Mouse (Mus musculus): ENCODE data around the gene Armcx1.
A peak's percentile ranks its signal among the peaks of the same experiment; 100 is the strongest.
"Not testable (repeated sequence)": the region's sequence is repeated elsewhere in the genome, so short reads cannot be mapped to it uniquely, and the experiment has no call there.

Gene Armcx1

GRCm38 (mm10) chrX:134717752-134718308 lies at the start of gene Armcx1:
Gene Armcx1, plus strand, starts transcription at chrX:134717963.
- DNase-seq (ENCODE audit: low read depth, low spot score), result no peak

GRCm38 (mm10) chrX:134675022-134675421 lies 42.7 kb upstream of the Armcx1 start:
- no peak for DNase-seq (ENCODE audit: low read depth, low spot score)

- DNase-seq (ENCODE audit: low read depth, low spot score), result no peak
Observed at GRCm38 (mm10) chrX:134675959-134676358, 41.8 kb upstream of the Armcx1 start.

- DNase-seq (ENCODE audit: low read depth, low spot score), result no peak
Observed at GRCm38 (mm10) chrX:134684936-134685335, 32.8 kb upstream of the Armcx1 start.

- DNase-seq (ENCODE audit: low read depth, low spot score), result no peak
Observed at GRCm38 (mm10) chrX:134686267-134686666, 31.5 kb upstream of the Armcx1 start, which contains the start of gene Armcx4. Gene Armcx4, plus strand, starts transcription at chrX:134686519.

- no peak for DNase-seq (ENCODE audit: low read depth, low spot score)
Observed at GRCm38 (mm10) chrX:134686739-134687171, 31.0 kb upstream of the Armcx1 start.

GRCm38 (mm10) chrX:134689676-134690075 lies 28.1 kb upstream of the Armcx1 start:
- DNase-seq (ENCODE audit: low read depth, low spot score), result no peak

GRCm38 (mm10) chrX:134690871-134691539 lies 26.8 kb upstream of the Armcx1 start:
- no peak for DNase-seq (ENCODE audit: low read depth, low spot score)

GRCm38 (mm10) chrX:134691540-134691935 lies 26.2 kb upstream of the Armcx1 start:
- no peak for DNase-seq (ENCODE audit: low read depth, low spot score)

- no peak for DNase-seq (ENCODE audit: low read depth, low spot score)
Observed at GRCm38 (mm10) chrX:134716863-134717262, 900 bp upstream of the Armcx1 start.

GRCm38 (mm10) chrX:134718524-134718923 lies 761 bp downstream of the Armcx1 start:
- DNase-seq (ENCODE audit: low read depth, low spot score), result no peak

GRCm38 (mm10) chrX:134723762-134724161 lies 6.0 kb downstream of the Armcx1 start:
- DNase-seq (ENCODE audit: low read depth, low spot score), result not testable (repeated sequence)

- no peak for DNase-seq (ENCODE audit: low read depth, low spot score)
Observed at GRCm38 (mm10) chrX:134729778-134730177, 12.0 kb downstream of the Armcx1 start.

GRCm38 (mm10) chrX:134737796-134738195 lies 20.0 kb downstream of the Armcx1 start:
- DNase-seq (ENCODE audit: low read depth, low spot score), result no peak

GRCm38 (mm10) chrX:134739160-134739559 lies 21.4 kb downstream of the Armcx1 start:
- no peak for DNase-seq (ENCODE audit: low read depth, low spot score)

GRCm38 (mm10) chrX:134741862-134742261 lies 24.1 kb downstream of the Armcx1 start:
- no peak for DNase-seq (ENCODE audit: low read depth, low spot score)

- DNase-seq (ENCODE audit: low read depth, low spot score), result no peak
Observed at GRCm38 (mm10) chrX:134746459-134746858, 28.7 kb downstream of the Armcx1 start.

- peak; percentile 26 for DNase-seq (ENCODE audit: low read depth, low spot score)
Observed at GRCm38 (mm10) chrX:134750764-134751592, 33.2 kb downstream of the Armcx1 start, which contains the start of gene Armcx6. Gene Armcx6, minus strand, starts transcription at chrX:134751417.

- DNase-seq (ENCODE audit: low read depth, low spot score), result no peak
Observed at GRCm38 (mm10) chrX:134751910-134752309, 34.1 kb downstream of the Armcx1 start.

- DNase-seq (ENCODE audit: low read depth, low spot score), result no peak
Observed at GRCm38 (mm10) chrX:134752584-134752983, 34.8 kb downstream of the Armcx1 start.

- DNase-seq (ENCODE audit: low read depth, low spot score), result peak; percentile 26
Observed at GRCm38 (mm10) chrX:134756434-134757292, 38.9 kb downstream of the Armcx1 start, which contains the start of gene Armcx3. Gene Armcx3, plus strand, starts transcription at chrX:134756595.
